Comparison of ENCODE assay signal across 28 mouse cellular contexts in genomic region chr5:130041262-130041661, GRCm38 (mm10). TPM values are rescaled to one million over a fixed set of nuclear protein-coding genes. Genes with fewer than 3 reads are reported as not detected.
DNase-seq lines count a peak whose midpoint lies in the region; ATAC-seq and TF ChIP-seq lines count a peak whose summit lies in the region.
"Had no signal": no experiment of that assay in that cellular context is flagged by ENCODE, and none has a peak within 500 bp of the region (broad histone marks: within the 10 kb centered on the region; RNA-seq: fewer than 3 reads in every experiment).

No protein-coding gene starts in this region.

- TF ChIP-seq CTCF in midbrain, postnatal 0 days (IDR thresholded peaks at IDR 0.05) = no peak
- no peak for TF ChIP-seq CTCF in MEL (IDR thresholded peaks at IDR 0.05 in 2 of 3, conservative IDR thresholded peaks at IDR 0.05 in 1 of 3; ENCODE audit: control insufficient read depth in 1 of 3, insufficient read depth in 1 of 3, low read depth in 2 of 3, low read length in 3 of 3, poor library complexity in 1 of 3, severe bottlenecking in 1 of 3)

- H3K36me3 ChIP-seq in intestine, embryonic 16.5 days (ENCODE audit: control insufficient read depth, insufficient read depth, low read length) = peaks cover 9% of the 10 kb centered on the region
- peaks cover 13% of the 10 kb centered on the region for H3K36me3 ChIP-seq in intestine, embryonic 15.5 days
- H3K36me3 ChIP-seq in midbrain, embryonic 11.5 days (ENCODE audit: control insufficient read depth, insufficient read depth, low read length) = peaks cover 11% of the 10 kb centered on the region
- peaks cover 50% of the 10 kb centered on the region for H3K36me3 ChIP-seq in midbrain, postnatal 0 days (ENCODE audit: insufficient read depth, low read length)
- H3K36me3 ChIP-seq in MEL (ENCODE audit: control insufficient read depth in 1 of 2, insufficient read depth in 2 of 2, low read length in 2 of 2) = peaks cover 0 to 26% of the 10 kb centered on the region in 2 experiments; a peak in 2 of 4 replicates

- H3K4me3 ChIP-seq in intestine, embryonic 16.5 days (ENCODE audit: low read length) = no peak overlapping the region
- no peak overlapping the region for H3K4me3 ChIP-seq in intestine, embryonic 15.5 days (replicated peaks)
- H3K4me3 ChIP-seq in midbrain, embryonic 11.5 days (ENCODE audit: low read depth, low read length) = no peak overlapping the region
- no peak overlapping the region for H3K4me3 ChIP-seq in midbrain, postnatal 0 days (ENCODE audit: low read depth, low read length)
- H3K4me3 ChIP-seq in MEL (ENCODE audit: control insufficient read depth in 1 of 2, insufficient read depth in 1 of 2, low read depth in 2 of 2, low read length in 2 of 2) = no peak overlapping the region
- H3K4me3 ChIP-seq: embryonic facial prominence, embryonic 13.5 days; embryonic facial prominence, embryonic 15.5 days; erythroblast, embryonic 14.5 days; forebrain, embryonic 10.5 days; forebrain, embryonic 12.5 days had no signal

- H3K79me2 ChIP-seq in MEL (ENCODE audit: control insufficient read depth, insufficient read depth, low read length, poor library complexity) = no peaks in the 10 kb centered on the region

- H3K9ac ChIP-seq in intestine, embryonic 16.5 days (ENCODE audit: low read depth, low read length) = no peak overlapping the region
- no peak overlapping the region for H3K9ac ChIP-seq in intestine, embryonic 15.5 days
- H3K9ac ChIP-seq in midbrain, embryonic 11.5 days (ENCODE audit: low read length) = no peak overlapping the region
- H3K9ac ChIP-seq in midbrain, postnatal 0 days (replicated peaks; ENCODE audit: low read length, poor library complexity, severe bottlenecking) = no peak overlapping the region
- H3K9ac ChIP-seq in MEL (ENCODE audit: control insufficient read depth, low read depth, low read length, poor library complexity, severe bottlenecking) = no peak overlapping the region
- H3K9ac ChIP-seq: embryonic facial prominence, embryonic 13.5 days; embryonic facial prominence, embryonic 15.5 days; forebrain, embryonic 12.5 days had no signal

- H3K4me2 ChIP-seq in intestine, embryonic 16.5 days (ENCODE audit: low read depth, low read length) = no peak overlapping the region
- H3K4me2 ChIP-seq in intestine, embryonic 15.5 days (replicated peaks) = no peak overlapping the region
- no peak overlapping the region for H3K4me2 ChIP-seq in midbrain, embryonic 11.5 days
- H3K4me2 ChIP-seq in midbrain, postnatal 0 days (ENCODE audit: low read depth, low read length, poor library complexity, severe bottlenecking) = no peak overlapping the region
- H3K4me2 ChIP-seq: embryonic facial prominence, embryonic 13.5 days; embryonic facial prominence, embryonic 15.5 days; forebrain, embryonic 12.5 days had no signal

- TF ChIP-seq RAD21 in MEL (IDR thresholded peaks at IDR 0.05; ENCODE audit: low read depth, low read length) = no peak

- H3K9me3 ChIP-seq in intestine, embryonic 16.5 days (ENCODE audit: control insufficient read depth, low read length) = no peaks in the 10 kb centered on the region
- no peaks in the 10 kb centered on the region for H3K9me3 ChIP-seq in intestine, embryonic 15.5 days
- no peaks in the 10 kb centered on the region for H3K9me3 ChIP-seq in midbrain, embryonic 11.5 days (ENCODE audit: control insufficient read depth, low read length)
- no peaks in the 10 kb centered on the region for H3K9me3 ChIP-seq in midbrain, postnatal 0 days (ENCODE audit: low read length)
- no peaks in the 10 kb centered on the region for H3K9me3 ChIP-seq in MEL (replicated peaks; ENCODE audit: insufficient read depth, low read length)
- H3K9me3 ChIP-seq: embryonic facial prominence, embryonic 13.5 days; embryonic facial prominence, embryonic 15.5 days; forebrain, embryonic 10.5 days; forebrain, embryonic 12.5 days; G1E had no signal

- no peak for ATAC-seq in intestine, embryonic 16.5 days
- ATAC-seq in intestine, embryonic 15.5 days = no peak
- ATAC-seq in midbrain, embryonic 11.5 days (ENCODE audit: low FRiP score) = no peak
- ATAC-seq in midbrain, postnatal 0 days (ENCODE audit: low FRiP score) = no peak
- ATAC-seq: activated CD4-positive, CD25-positive, alpha-beta regulatory T cell, adult 4 months; CD4-positive, CD25-positive, alpha-beta regulatory T cell, adult 4 months; forebrain, embryonic 14.5 days; forebrain, embryonic 16.5 days; Patski had no signal

- H3K27me3 ChIP-seq in intestine, embryonic 16.5 days (replicated peaks; ENCODE audit: control insufficient read depth, insufficient read depth, low read length) = no peaks in the 10 kb centered on the region
- no peaks in the 10 kb centered on the region for H3K27me3 ChIP-seq in intestine, embryonic 15.5 days (replicated peaks)
- H3K27me3 ChIP-seq in midbrain, embryonic 11.5 days (ENCODE audit: control insufficient read depth, insufficient read depth, low read length) = no peaks in the 10 kb centered on the region
- no peaks in the 10 kb centered on the region for H3K27me3 ChIP-seq in midbrain, postnatal 0 days (ENCODE audit: insufficient read depth, low read length)
- H3K27me3 ChIP-seq in MEL (ENCODE audit: control insufficient read depth in 1 of 2, insufficient read depth in 2 of 2, low read length in 2 of 2) = no peaks in the 10 kb centered on the region
- H3K27me3 ChIP-seq: embryonic facial prominence, embryonic 13.5 days; embryonic facial prominence, embryonic 15.5 days; forebrain, embryonic 12.5 days; Patski had no signal

- no peaks in the 10 kb centered on the region for H3K4me1 ChIP-seq in intestine, embryonic 16.5 days (ENCODE audit: control insufficient read depth, insufficient read depth, low read length)
- no peaks in the 10 kb centered on the region for H3K4me1 ChIP-seq in intestine, embryonic 15.5 days (replicated peaks)
- H3K4me1 ChIP-seq in midbrain, embryonic 11.5 days (ENCODE audit: control insufficient read depth, insufficient read depth, low read length) = no peaks in the 10 kb centered on the region
- no peaks in the 10 kb centered on the region for H3K4me1 ChIP-seq in midbrain, postnatal 0 days (ENCODE audit: insufficient read depth, low read length)
- H3K4me1 ChIP-seq in MEL (ENCODE audit: control insufficient read depth in 1 of 2, insufficient read depth in 2 of 2, low read length in 2 of 2) = no peaks in the 10 kb centered on the region
- H3K4me1 ChIP-seq: embryonic facial prominence, embryonic 13.5 days; embryonic facial prominence, embryonic 15.5 days; forebrain, embryonic 10.5 days; forebrain, embryonic 12.5 days had no signal

- no peak for TF ChIP-seq POLR2A in MEL (IDR thresholded peaks at IDR 0.05; ENCODE audit: control insufficient read depth in 1 of 2, insufficient read depth in 1 of 2, low read depth in 1 of 2, low read length in 2 of 2, poor library complexity in 1 of 2)

- TF ChIP-seq EP300 in MEL (IDR thresholded peaks at IDR 0.05; ENCODE audit: low read depth in 1 of 2, low read length in 2 of 2) = no peak

- DNase-seq in midbrain, embryonic 11.5 days (ENCODE audit: low spot score, missing footprints) = peak; percentile 56
- no peak for DNase-seq in midbrain, postnatal 0 days (ENCODE audit: low spot score)
- DNase-seq in MEL (ENCODE audit: low read depth, low spot score) = no peak
- DNase-seq in Muller cell, postnatal 12 days (ENCODE audit: inconsistent ontology term) = no peak
- no peak for DNase-seq in heart, adult 8-10 months (ENCODE audit: low spot score)
- DNase-seq: adrenal gland, adult 8-10 months; adrenal gland, postnatal 14 days; adrenal gland, postnatal 36 days; B cell, adult 2 months; cerebellum, adult 11-12 months; cerebellum, adult 8-10 months; cerebellum, adult 9-11 months; cerebellum, postnatal 14 days; cerebellum, postnatal 36 days; embryo, embryonic 11 days had no signal

- H3K27ac ChIP-seq in intestine, embryonic 16.5 days (ENCODE audit: low read length) = peak overlapping the region; percentile 68
- H3K27ac ChIP-seq in intestine, embryonic 15.5 days = no peak overlapping the region
- H3K27ac ChIP-seq in midbrain, embryonic 11.5 days (ENCODE audit: low read depth, low read length) = no peak overlapping the region
- H3K27ac ChIP-seq in midbrain, postnatal 0 days (ENCODE audit: low read depth, low read length) = no peak overlapping the region
- no peak overlapping the region for H3K27ac ChIP-seq in MEL (ENCODE audit: control insufficient read depth, low read depth, low read length)
- H3K27ac ChIP-seq: embryonic facial prominence, embryonic 13.5 days; embryonic facial prominence, embryonic 15.5 days; forebrain, embryonic 10.5 days; forebrain, embryonic 12.5 days had no signal

- 84% methylated on average over 4 of the region's 4 CpGs for WGBS in intestine, embryonic 16.5 days
- WGBS in intestine, embryonic 15.5 days = 81% methylated on average over 4 of the region's 4 CpGs
- 95% methylated on average over 4 of the region's 4 CpGs for WGBS in midbrain, embryonic 11.5 days
- 86% methylated on average over 4 of the region's 4 CpGs for WGBS in midbrain, postnatal 0 days

RNA-seq across cellular contexts. Expression of gene Crcp, which starts 12.2 kb away (rescaled TPM):
- polyA plus RNA-seq in intestine, embryonic 16.5 days (2015; fragmentation: Nextera tagmentation; extraction: Ambion mirVana) = 37.2 and 38.7 TPM in 2 replicates
- polyA plus RNA-seq in intestine, embryonic 15.5 days (2015; fragmentation: Nextera tagmentation; extraction: Ambion mirVana) = 34.1 and 38.7 TPM in 2 replicates
- polyA plus RNA-seq in midbrain, embryonic 11.5 days (2014; fragmentation: Nextera tagmentation; extraction: Ambion mirVana) = 41.1 and 42.7 TPM in 2 replicates
- 54.0 and 63.3 TPM in 2 replicates for total RNA-seq in midbrain, postnatal 0 days (2014; rRNA removed)
- polyA plus RNA-seq in midbrain, postnatal 0 days (2015; fragmentation: Nextera tagmentation; extraction: Ambion mirVana) = 86.8 and 90.9 TPM in 2 replicates
- 60.9 and 69.6 TPM in 2 replicates for total RNA-seq in MEL (2012; rRNA removed)
- 10 to 100 TPM in 1 of 2 experiments, not detected in 1; 56.2 TPM for polyA plus RNA-seq in MEL (2012; ENCODE audit: insufficient read depth in 1 of 2, insufficient read length in 2 of 2, low read depth in 1 of 2, low replicate concordance in 2 of 2, missing spikeins in 1 of 2)
- total RNA-seq in heart, adult 8-10 months (2022) = 10 to 100 TPM; 11.5 to 16.1 (median 14.5) TPM

RNA-seq across cellular contexts. Expression of gene Asl, which starts 12.2 kb away (rescaled TPM):
- polyA plus RNA-seq in intestine, embryonic 16.5 days (2015; fragmentation: Nextera tagmentation; extraction: Ambion mirVana) = 74.1 and 89.4 TPM in 2 replicates
- 51.4 and 65.0 TPM in 2 replicates for polyA plus RNA-seq in intestine, embryonic 15.5 days (2015; fragmentation: Nextera tagmentation; extraction: Ambion mirVana)
- polyA plus RNA-seq in midbrain, embryonic 11.5 days (2014; fragmentation: Nextera tagmentation; extraction: Ambion mirVana) = 24.2 and 30.1 TPM in 2 replicates
- total RNA-seq in midbrain, postnatal 0 days (2014; rRNA removed) = 34.0 and 39.1 TPM in 2 replicates
- 52.8 and 54.0 TPM in 2 replicates for polyA plus RNA-seq in midbrain, postnatal 0 days (2015; fragmentation: Nextera tagmentation; extraction: Ambion mirVana)
- 15.8 and 17.3 TPM in 2 replicates for total RNA-seq in MEL (2012; rRNA removed)
- polyA plus RNA-seq in MEL (2012; ENCODE audit: insufficient read depth in 1 of 2, insufficient read length in 2 of 2, low read depth in 1 of 2, low replicate concordance in 2 of 2, missing spikeins in 1 of 2) = 10 to 100 TPM in 1 of 2 experiments, not detected in 1; 26.7 TPM
- total RNA-seq in heart, adult 8-10 months (2022) = 1 to 10 TPM; 3.0 to 7.1 (median 6.3) TPM

RNA-seq across cellular contexts. Expression of gene Tpst1, which starts 31.9 kb away (rescaled TPM):
- 46.4 and 51.7 TPM in 2 replicates for polyA plus RNA-seq in intestine, embryonic 16.5 days (2015; fragmentation: Nextera tagmentation; extraction: Ambion mirVana)
- polyA plus RNA-seq in intestine, embryonic 15.5 days (2015; fragmentation: Nextera tagmentation; extraction: Ambion mirVana) = 53.4 and 59.8 TPM in 2 replicates
- polyA plus RNA-seq in midbrain, embryonic 11.5 days (2014; fragmentation: Nextera tagmentation; extraction: Ambion mirVana) = 64.7 and 68.7 TPM in 2 replicates
- 37.1 and 46.5 TPM in 2 replicates for total RNA-seq in midbrain, postnatal 0 days (2014; rRNA removed)
- 50.0 TPM in 2 replicates for polyA plus RNA-seq in midbrain, postnatal 0 days (2015; fragmentation: Nextera tagmentation; extraction: Ambion mirVana)
- 27.9 and 31.7 TPM in 2 replicates for total RNA-seq in MEL (2012; rRNA removed)
- polyA plus RNA-seq in MEL (2012; ENCODE audit: insufficient read depth in 1 of 2, insufficient read length in 2 of 2, low read depth in 1 of 2, low replicate concordance in 2 of 2, missing spikeins in 1 of 2) = 10 to 100 TPM in 1 of 2 experiments, not detected in 1; 32.3 TPM
- total RNA-seq in heart, adult 8-10 months (2022) = 10 to 100 TPM in 1 of 4 experiments, 1 to 10 TPM in 3; 8.2 to 10.6 (median 9.3) TPM
- polyA plus RNA-seq: G1E had no signal

RNA-seq across cellular contexts. Expression of gene Gusb, which starts 38.4 kb away (rescaled TPM):
- polyA plus RNA-seq in intestine, embryonic 16.5 days (2015; fragmentation: Nextera tagmentation; extraction: Ambion mirVana) = 110 and 131 TPM in 2 replicates
- polyA plus RNA-seq in intestine, embryonic 15.5 days (2015; fragmentation: Nextera tagmentation; extraction: Ambion mirVana) = 88.8 and 95.7 TPM in 2 replicates
- polyA plus RNA-seq in midbrain, embryonic 11.5 days (2014; fragmentation: Nextera tagmentation; extraction: Ambion mirVana) = 31.8 and 33.9 TPM in 2 replicates
- 22.0 and 26.7 TPM in 2 replicates for total RNA-seq in midbrain, postnatal 0 days (2014; rRNA removed)
- polyA plus RNA-seq in midbrain, postnatal 0 days (2015; fragmentation: Nextera tagmentation; extraction: Ambion mirVana) = 42.3 and 44.9 TPM in 2 replicates
- 37.8 and 44.4 TPM in 2 replicates for total RNA-seq in MEL (2012; rRNA removed)
- polyA plus RNA-seq in MEL (2012; ENCODE audit: insufficient read depth in 1 of 2, insufficient read length in 2 of 2, low read depth in 1 of 2, low replicate concordance in 2 of 2, missing spikeins in 1 of 2) = 100 to 1,000 TPM in 1 of 2 experiments, 10 to 100 TPM in 1; 54.2 to 107 TPM
- 10 to 100 TPM; 11.7 to 14.2 (median 12.8) TPM for total RNA-seq in heart, adult 8-10 months (2022)
